In genomic region chr15:84756426-84756825, GRCm38 (mm10) we compare ENCODE assay signal across 8 mouse cellular contexts. TPM values are rescaled to one million over a fixed set of nuclear protein-coding genes. Genes with fewer than 3 reads are reported as not detected.
DNase-seq lines count a peak whose midpoint lies in the region; ATAC-seq lines count a peak whose summit lies in the region.
"Had no signal": no experiment of that assay in that cellular context is flagged by ENCODE, and none has a peak within 500 bp of the region (broad histone marks: within the 10 kb centered on the region; RNA-seq: fewer than 3 reads in every experiment).

No protein-coding gene starts in this region.

- H3K9me3 ChIP-seq in embryonic facial prominence, embryonic 10.5 days: no peaks in the 10 kb centered on the region
- no peaks in the 10 kb centered on the region for H3K9me3 ChIP-seq in intestine, embryonic 14.5 days (ENCODE audit: control insufficient read depth, low read length)
- no peaks in the 10 kb centered on the region for H3K9me3 ChIP-seq in midbrain, embryonic 16.5 days (replicated peaks; ENCODE audit: control insufficient read depth, low read length, poor library complexity, severe bottlenecking)
- H3K9me3 ChIP-seq: megakaryocyte, embryonic 14.5 days had no signal

- no peak; the same call in 1 of the 2 replicates for ATAC-seq in intestine, embryonic 14.5 days (replicated peaks; ENCODE audit: low FRiP score, low TSS enrichment, low read depth)
- peak; percentile 62; the same call in 1 of the 2 replicates for ATAC-seq in midbrain, embryonic 16.5 days

- peak overlapping the region; percentile 53 for H3K4me2 ChIP-seq in intestine, embryonic 14.5 days (ENCODE audit: low read length)
- H3K4me2 ChIP-seq in midbrain, embryonic 16.5 days (ENCODE audit: low read length): peak overlapping the region; percentile 75

- H3K27ac ChIP-seq in embryonic facial prominence, embryonic 10.5 days (replicated peaks): 0 out of 2 replicates have a peak overlapping the region, but pooled peaks have one; percentile 8
- no peak overlapping the region for H3K27ac ChIP-seq in intestine, embryonic 14.5 days (ENCODE audit: low read depth)
- H3K27ac ChIP-seq in midbrain, embryonic 16.5 days (ENCODE audit: low read length): peak overlapping the region; percentile 57

- peaks cover 33% of the 10 kb centered on the region for H3K27me3 ChIP-seq in embryonic facial prominence, embryonic 10.5 days (replicated peaks; ENCODE audit: low read depth, poor library complexity, severe bottlenecking)
- no peaks in the 10 kb centered on the region for H3K27me3 ChIP-seq in intestine, embryonic 14.5 days (replicated peaks; ENCODE audit: control insufficient read depth, insufficient read depth, low read length)
- no peaks in the 10 kb centered on the region for H3K27me3 ChIP-seq in midbrain, embryonic 16.5 days (ENCODE audit: control insufficient read depth, insufficient read depth, low read depth, low read length)

- WGBS in embryonic facial prominence, embryonic 10.5 days: 2% methylated on average over 22 of the region's 22 CpGs
- WGBS in intestine, embryonic 14.5 days: 3% methylated on average over 22 of the region's 22 CpGs
- under 1% methylated on average over 22 of the region's 22 CpGs for WGBS in midbrain, embryonic 16.5 days

- intact Hi-C loops in left cerebral cortex, postnatal 36 days (cut with DNase I): loop anchor here (5.0 kb wide), 1 partner anchor 136 kb away; no protein-coding TSS in a partner anchor

- H3K4me3 ChIP-seq in embryonic facial prominence, embryonic 10.5 days: peak overlapping the region; percentile 52
- peak overlapping the region; percentile 25 for H3K4me3 ChIP-seq in intestine, embryonic 14.5 days (ENCODE audit: low read depth, low read length)
- peak overlapping the region; percentile 32 for H3K4me3 ChIP-seq in midbrain, embryonic 16.5 days (ENCODE audit: low read depth, low read length)
- H3K4me3 ChIP-seq: megakaryocyte, embryonic 14.5 days had no signal

- H3K36me3 ChIP-seq in embryonic facial prominence, embryonic 10.5 days (replicated peaks): no peaks in the 10 kb centered on the region
- no peaks in the 10 kb centered on the region for H3K36me3 ChIP-seq in intestine, embryonic 14.5 days (ENCODE audit: control insufficient read depth, insufficient read depth, low read length)
- no peaks in the 10 kb centered on the region for H3K36me3 ChIP-seq in midbrain, embryonic 16.5 days (ENCODE audit: control insufficient read depth, insufficient read depth, low read length)

- DNase-seq in left cerebral cortex, postnatal 36 days (ENCODE audit: low spot score in 2 of 2): peak; percentile 19 to 45
- DNase-seq in left cerebral cortex, adult 11 months (ENCODE audit: low spot score): no peak
- no peak for DNase-seq in embryonic facial prominence, embryonic 10.5 days (ENCODE audit: low spot score)
- DNase-seq in intestine, embryonic 14.5 days (ENCODE audit: low spot score): peak; percentile 61
- DNase-seq in spleen, postnatal 10 days (ENCODE audit: low spot score in 2 of 2): no peak
- no peak for DNase-seq in lung, postnatal 36 days

- H3K9ac ChIP-seq in intestine, embryonic 14.5 days (ENCODE audit: low read length): 0 out of 2 replicates have a peak overlapping the region, but pooled peaks have one; percentile 25
- H3K9ac ChIP-seq in midbrain, embryonic 16.5 days (ENCODE audit: low read depth, low read length): peak overlapping the region; percentile 56

- peaks cover 34% of the 10 kb centered on the region for H3K4me1 ChIP-seq in embryonic facial prominence, embryonic 10.5 days
- H3K4me1 ChIP-seq in intestine, embryonic 14.5 days (replicated peaks; ENCODE audit: control insufficient read depth, insufficient read depth, low read length): no peaks in the 10 kb centered on the region; the same call in 1 of the 2 replicates
- H3K4me1 ChIP-seq in midbrain, embryonic 16.5 days (ENCODE audit: control insufficient read depth, insufficient read depth, low read length): peaks cover 15% of the 10 kb centered on the region
- H3K4me1 ChIP-seq: megakaryocyte, embryonic 14.5 days had no signal

RNA-seq across cellular contexts. Expression of gene Arhgap8, which starts 36.6 kb away (rescaled TPM):
- total RNA-seq in left cerebral cortex, postnatal 36 days (2021): under 1 TPM; 0.74 to 0.75 TPM
- 5.9 and 6.6 TPM in 2 replicates for polyA plus RNA-seq in embryonic facial prominence, embryonic 10.5 days (2016; fragmentation: Nextera tagmentation; extraction: Ambion mirVana)
- 13.8 and 15.2 TPM in 2 replicates for polyA plus RNA-seq in intestine, embryonic 14.5 days (2014; fragmentation: Nextera tagmentation; extraction: Ambion mirVana)
- polyA plus RNA-seq in midbrain, embryonic 16.5 days (2015; fragmentation: Nextera tagmentation; extraction: Ambion mirVana): 0.35 and 0.39 TPM in 2 replicates

Comparison
In these comparisons a context has a peak if more than half of its experiments do, and no peak if none do; other contexts are left out.
1. DNase-seq: peak in left cerebral cortex, postnatal 36 days (2 of 2) and intestine, embryonic 14.5 days (single experiment); none in left cerebral cortex, adult 11 months (single experiment), embryonic facial prominence, embryonic 10.5 days (single experiment), spleen, postnatal 10 days (0 of 2) and lung, postnatal 36 days (single experiment).
2. Peak in every context shown above with its lines, with median percentiles within 50 percentile points of each other: H3K4me3 ChIP-seq.